Mouse (Mus musculus) left cerebral cortex, postnatal 14 days (tissue): ENCODE measurements at regions not wholly inside any gene's neighbourhood (a gene's known extent, or its start where the extent isn't known, plus 50 kb on each side); places are given as distances from the start of the nearest gene placed in this dataset.
A peak's percentile ranks its signal among the peaks of the same experiment; 100 is the strongest.

Experiments used
- DNase-seq, 2 experiments: peaks; one replicate each; pipeline ENCODE4 v3.0.0; 2021 to 2022; ENCODE audit warnings: low spot score in 2 of 2, mixed read lengths in 1 of 2
- intact Hi-C: fragments of 180-260 bp; cut with DNase I; formaldehyde crosslinking; loops from one replicate; pipeline ENCODE4 v1.15.1; 2025

- intact Hi-C loops, result no loop called here
- DNase-seq, result no peak
Measured at GRCm38 (mm10) chr10:113161486-113161885, 232.7 kb upstream of the Atxn7l3b start.

- intact Hi-C loops, result no loop called here
- DNase-seq, result no peak
Measured at GRCm38 (mm10) chr10:113160055-113160454, 231.3 kb upstream of the Atxn7l3b start.

GRCm38 (mm10) chr10:113158988-113159387, 230.2 kb upstream of the Atxn7l3b start:
- intact Hi-C loops, result no loop called here
- DNase-seq, result no peak

- peak; percentile 58 to 73 for DNase-seq
- intact Hi-C loops, result no loop called here
Measured at GRCm38 (mm10) chr10:113141606-113142005, 212.8 kb upstream of the Atxn7l3b start.

- no peak for DNase-seq
- intact Hi-C loops, result no loop called here
Measured at GRCm38 (mm10) chr10:113114999-113115398, 186.2 kb upstream of the Atxn7l3b start.

GRCm38 (mm10) chr10:113105771-113106430, 177.1 kb upstream of the Atxn7l3b start:
- peak; percentile 20 to 37 for DNase-seq
- intact Hi-C loops, result loop anchor here (5.0 kb wide), 1 partner anchor 1701 kb away; no protein-coding TSS in a partner anchor

GRCm38 (mm10) chr10:113105301-113105700, 176.5 kb upstream of the Atxn7l3b start:
- intact Hi-C loops, result loop anchor here (5.0 kb wide), 1 partner anchor 1702 kb away; no protein-coding TSS in a partner anchor
- DNase-seq, result no peak
